Mouse (Mus musculus): Measurements from ENCODE around the gene Gm3667. TPM values are rescaled to one million over a fixed set of nuclear protein-coding genes. Genes with fewer than 3 reads are reported as not detected.
"Not testable (repeated sequence)": the region's sequence is repeated elsewhere in the genome, so short reads cannot be mapped to it uniquely, and the experiment has no call there.

The Gm3667 gene
- 10 to 100 TPM in 1 of 2 experiments, 1 to 10 TPM in 1; 9.2 to 13.1 TPM for polyA plus RNA-seq (2017; shearing (Covaris generic))

GRCm38 (mm10) chr14:6889521-6890012 is at the start of gene Gm3667:
Gene Gm3667 (minus strand): TSS chr14:6889962.
- not testable (repeated sequence) for ATAC-seq

GRCm38 (mm10) chr14:6899881-6900280 is 10.1 kb upstream of the Gm3667 start:
- not testable (repeated sequence) for ATAC-seq

GRCm38 (mm10) chr14:6888811-6889210 is 951 bp downstream of the Gm3667 start:
- not testable (repeated sequence) for ATAC-seq

- ATAC-seq, result not testable (repeated sequence)
Observed at GRCm38 (mm10) chr14:6840211-6840610, 49.6 kb downstream of the Gm3667 start, which contains the start of gene Gm3642. Gene Gm3642 (minus strand): TSS chr14:6840311.

GRCm38 (mm10) chr14:6823297-6823696 is 66.5 kb downstream of the Gm3667 start:
- ATAC-seq, result not testable (repeated sequence)

Other genes starting within 250 kb of the Gm3667 start
- not detected for gene Gm10251, start 205.8 kb downstream of the Gm3667 start, polyA plus RNA-seq (2017; shearing (Covaris generic))
- gene Gm8050, start 169.7 kb downstream of the Gm3667 start, polyA plus RNA-seq (2017; shearing (Covaris generic)), result not detected
- gene Gm3636, start 147.6 kb downstream of the Gm3667 start, polyA plus RNA-seq (2017; shearing (Covaris generic)), result 10 to 100 TPM; 18.9 to 21.6 TPM
- under 1 TPM in 1 of 2 experiments, not detected in 1; 0.37 TPM for gene Gm8362, start 115.6 kb downstream of the Gm3667 start, polyA plus RNA-seq (2017; shearing (Covaris generic))
- gene Gm3642, start 49.7 kb downstream of the Gm3667 start, polyA plus RNA-seq (2017; shearing (Covaris generic)), result not detected
- not detected for gene Gm6356, start 83.9 kb upstream of the Gm3667 start, polyA plus RNA-seq (2017; shearing (Covaris generic))
- gene Gm10406, start 137.5 kb upstream of the Gm3667 start, polyA plus RNA-seq (2017; shearing (Covaris generic)), result 1 to 10 TPM; 2.2 to 5.8 TPM
- gene Gm3685, start 155.0 kb upstream of the Gm3667 start, polyA plus RNA-seq (2017; shearing (Covaris generic)), result not detected
- 1 to 10 TPM; 1.4 to 5.7 TPM for gene Gm3696, start 210.7 kb upstream of the Gm3667 start, polyA plus RNA-seq (2017; shearing (Covaris generic))
- gene Gm6676, start 235.4 kb upstream of the Gm3667 start, polyA plus RNA-seq (2017; shearing (Covaris generic)), result not detected